Comparison of ENCODE assay signal across 25 mouse cellular contexts in genomic region chr6:50058596-50058995, GRCm38 (mm10). TPM values are rescaled to one million over a fixed set of nuclear protein-coding genes. Genes with fewer than 3 reads are reported as not detected.
DNase-seq lines count a peak whose midpoint lies in the region; TF ChIP-seq lines count a peak whose summit lies in the region.
"Had no signal": no experiment of that assay in that cellular context is flagged by ENCODE, and none has a peak within 500 bp of the region (broad histone marks: within the 10 kb centered on the region; RNA-seq: fewer than 3 reads in every experiment).

No protein-coding gene starts in this region.

- H3K79me2 ChIP-seq in liver, adult 2 months (ENCODE audit: control insufficient read depth, insufficient read depth, low read length) = no peaks in the 10 kb centered on the region

- no peak for TF ChIP-seq CTCF in kidney, adult 2 months (conservative IDR thresholded peaks at IDR 0.05; ENCODE audit: insufficient read depth, insufficient read length, low read depth, low read length)
- TF ChIP-seq CTCF in liver, adult 2 months (IDR thresholded peaks at IDR 0.05; ENCODE audit: low read depth, low read length) = no peak

- H3K27ac ChIP-seq in kidney, adult 2 months (ENCODE audit: insufficient read depth, low read depth, low read length) = no peak overlapping the region
- no peak overlapping the region for H3K27ac ChIP-seq in liver, adult 2 months (replicated peaks; ENCODE audit: insufficient read depth, low read depth, low read length)
- H3K27ac ChIP-seq: embryonic facial prominence, embryonic 12.5 days; forebrain, embryonic 12.5 days; forebrain, embryonic 15.5 days; hindbrain, embryonic 10.5 days; hindbrain, embryonic 13.5 days had no signal

- WGBS in kidney, adult 2 months = 67% methylated on average over 11 of the region's 11 CpGs
- 66% methylated on average over 11 of the region's 11 CpGs for WGBS in liver, adult 2 months

- no peaks in the 10 kb centered on the region for H3K27me3 ChIP-seq in kidney, adult 2 months (replicated peaks; ENCODE audit: control insufficient read depth, insufficient read depth, low read length)
- no peaks in the 10 kb centered on the region for H3K27me3 ChIP-seq in liver, adult 2 months (ENCODE audit: control insufficient read depth, insufficient read depth, low read length)
- H3K27me3 ChIP-seq: CH12.LX; embryonic facial prominence, embryonic 12.5 days; forebrain, embryonic 12.5 days; forebrain, embryonic 15.5 days; hindbrain, embryonic 13.5 days; Patski had no signal

- DNase-seq in heart, adult 11 months = peak; percentile 7
- no peak for DNase-seq in heart, postnatal 10 days
- DNase-seq in kidney, adult 2 months = peak; percentile 64
- DNase-seq in kidney, postnatal 10 days = no peak
- DNase-seq in liver, adult 2 months (ENCODE audit: extremely low read depth, low read depth, low spot score) = peak; percentile 26
- DNase-seq in liver = no peak
- peak; percentile 30 to 62 for DNase-seq in kidney, postnatal 36 days
- DNase-seq: adrenal gland, postnatal 10 days; adrenal gland, postnatal 36 days; B cell, adult 2 months; cerebellum, adult 18-20 months; cerebellum, adult 9-10 months; cerebellum, postnatal 14 days; gastrocnemius, postnatal 10 days; gastrocnemius, postnatal 36 days; heart, postnatal 36 days had no signal

- H3K9ac ChIP-seq in liver, adult 2 months (ENCODE audit: low read depth, low read length) = no peak overlapping the region
- H3K9ac ChIP-seq: embryonic facial prominence, embryonic 12.5 days; forebrain, embryonic 12.5 days; forebrain, embryonic 15.5 days; hindbrain, embryonic 13.5 days had no signal

- no peak for TF ChIP-seq POLR2A in kidney, adult 2 months (IDR thresholded peaks at IDR 0.05; ENCODE audit: low read depth, low read length)
- no peak for TF ChIP-seq POLR2A in liver, adult 2 months (IDR thresholded peaks at IDR 0.05; ENCODE audit: extremely low read depth, insufficient read depth, low read length)

- H3K36me3 ChIP-seq in kidney, adult 2 months (ENCODE audit: control insufficient read depth, insufficient read depth, low read length) = no peaks in the 10 kb centered on the region
- H3K36me3 ChIP-seq in liver, adult 2 months (ENCODE audit: control insufficient read depth, insufficient read depth, low read length) = no peaks in the 10 kb centered on the region
- H3K36me3 ChIP-seq: embryonic facial prominence, embryonic 12.5 days; forebrain, embryonic 12.5 days; forebrain, embryonic 15.5 days; G1E; hindbrain, embryonic 10.5 days; hindbrain, embryonic 13.5 days had no signal

- intact Hi-C loops in heart, postnatal 10 days (cut with DNase I) = no loop called here

- no peaks in the 10 kb centered on the region for H3K4me1 ChIP-seq in kidney, adult 2 months (ENCODE audit: control insufficient read depth, insufficient read depth, low read length)
- no peaks in the 10 kb centered on the region for H3K4me1 ChIP-seq in liver, adult 2 months (ENCODE audit: control insufficient read depth, insufficient read depth, low read length)
- H3K4me1 ChIP-seq: hindbrain, embryonic 13.5 days had no signal

- no peak overlapping the region for H3K4me3 ChIP-seq in kidney, adult 2 months (ENCODE audit: insufficient read depth, low read depth, low read length)
- H3K4me3 ChIP-seq in liver, adult 2 months (ENCODE audit: insufficient read depth, low read depth, low read length) = no peak overlapping the region
- H3K4me3 ChIP-seq: embryonic facial prominence, embryonic 12.5 days; erythroblast, embryonic 14.5 days; forebrain, embryonic 12.5 days; forebrain, embryonic 15.5 days; hindbrain, embryonic 10.5 days; hindbrain, embryonic 13.5 days had no signal

RNA-seq across cellular contexts. Expression of gene Mpp6, which starts 51.4 kb away (rescaled TPM):
- total RNA-seq in heart, postnatal 10 days (2021) = 10 to 100 TPM; 59.8 to 62.1 TPM
- 16.9 and 21.3 TPM in 2 replicates for polyA plus RNA-seq in kidney, adult 2 months (2012; rRNA removed)
- 68.2 and 68.3 TPM in 2 replicates for total RNA-seq in liver, adult 2 months (2014; rRNA removed)
- 17.2 and 17.9 TPM in 2 replicates for polyA plus RNA-seq in liver, adult 2 months (2012; rRNA removed)

Comparison
In these comparisons a context has a peak if more than half of its experiments do, and no peak if none do; other contexts are left out.
1. DNase-seq: peak in heart, adult 11 months (single experiment), kidney, adult 2 months (single experiment), liver, adult 2 months (single experiment) and kidney, postnatal 36 days (2 of 2); none in heart, postnatal 10 days (0 of 2), kidney, postnatal 10 days (single experiment) and liver (single experiment).